In the genomic region with DNA sequence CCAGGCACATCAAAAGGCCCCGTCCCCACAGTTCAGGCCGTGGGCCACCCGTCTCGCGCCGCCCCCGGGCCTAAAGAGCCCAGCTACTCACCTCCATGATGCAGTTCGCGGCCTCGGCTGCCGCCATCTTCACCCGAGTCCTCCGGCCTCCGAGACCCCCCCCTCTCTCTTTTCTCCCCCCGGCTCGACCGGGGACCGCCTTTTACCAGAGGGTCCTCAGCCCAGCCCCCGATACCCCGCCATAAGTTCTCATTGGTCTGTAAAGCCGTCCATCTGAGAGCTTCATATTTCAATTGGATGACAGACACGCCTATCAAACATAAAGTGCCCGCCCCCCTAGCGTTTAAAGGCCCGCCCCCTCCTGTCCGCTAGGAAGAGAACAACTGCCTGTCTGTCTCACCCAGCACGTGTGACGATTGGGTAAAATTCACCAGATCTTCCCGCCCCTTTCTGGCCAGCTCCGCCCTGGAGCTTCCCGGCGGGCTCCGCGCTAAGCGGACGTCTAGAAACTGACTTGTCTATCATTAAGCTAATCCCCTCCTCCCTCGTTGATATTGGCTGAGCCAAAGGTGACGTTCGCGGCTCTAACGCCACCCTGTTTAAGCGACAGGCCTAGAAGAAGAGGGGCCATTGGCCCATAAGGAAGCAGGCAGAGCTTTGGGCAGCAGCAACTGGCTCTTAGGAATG, we compare ENCODE assay signal across 8 mouse cellular contexts. TPM values are rescaled to one million over a fixed set of nuclear protein-coding genes. Genes with fewer than 3 reads are reported as not detected.
DNase-seq lines count a peak whose midpoint lies in the region; ATAC-seq and TF ChIP-seq lines count a peak whose summit lies in the region.

A gene (minus strand): TSS at position 377 of the 687 bp plus-strand sequence.

- H3K4me3 ChIP-seq in hindbrain, embryonic 13.5 days = peak within 1 kb of the TSS; percentile 94

- peaks cover 20% of the 10 kb centered on the region for H3K36me3 ChIP-seq in hindbrain, embryonic 13.5 days

- peak; percentile 87 for ATAC-seq in Patski
- peak; percentile 97 for ATAC-seq in hindbrain, embryonic 13.5 days (ENCODE audit: low FRiP score)

- no peaks in the 10 kb centered on the region for H3K27me3 ChIP-seq in Patski
- no peaks in the 10 kb centered on the region for H3K27me3 ChIP-seq in hindbrain, embryonic 13.5 days

- WGBS in hindbrain, embryonic 13.5 days = under 1% methylated on average over 42 of the region's 42 CpGs

- in situ Hi-C loops in Patski (cut with MboI; ENCODE audit: low pct_unique_long_range_greater_than_20kb) = no loop called here

- peak; percentile 99 for DNase-seq in Patski (ENCODE audit: low read depth, low spot score)
- DNase-seq in cerebellum, postnatal 14 days = peak; percentile 95 to 98
- peak; percentile 96 to 100 for DNase-seq in frontal cortex, postnatal 14 days (ENCODE audit: low spot score in 2 of 2)
- DNase-seq in layer of hippocampus, postnatal 25 days (ENCODE audit: extremely low spot score in 1 of 2, low spot score in 1 of 2) = peak; percentile 79 to 95
- peak; percentile 100 for DNase-seq in lung, postnatal 25 days (ENCODE audit: low spot score)
- peak; percentile 99 for DNase-seq in retina, embryonic 14.5 days (ENCODE audit: low spot score)
- peak; percentile 93 for DNase-seq in thymus, postnatal 4 days

- peaks cover 48% of the 10 kb centered on the region for H3K4me1 ChIP-seq in hindbrain, embryonic 13.5 days (replicated peaks)

- H3K9ac ChIP-seq in hindbrain, embryonic 13.5 days = peak within 1 kb of the TSS; percentile 98

- no peaks in the 10 kb centered on the region for H3K9me3 ChIP-seq in hindbrain, embryonic 13.5 days

- H3K27ac ChIP-seq in hindbrain, embryonic 13.5 days = peak within 1 kb of the TSS; percentile 97

- no peak for TF ChIP-seq CTCF in Patski (IDR thresholded peaks at IDR 0.05)

- H3K4me2 ChIP-seq in hindbrain, embryonic 13.5 days = peak within 1 kb of the TSS; percentile 73

- CTCF ChIA-PET in Patski (lab: Charles Lee) = interaction anchor here (1.7 kb wide), 1 partner anchor 94 kb away, joined by 4 read pairs; no protein-coding TSS in a partner anchor

- POLR2A ChIA-PET in Patski (lab: Charles Lee) = interaction anchor here (0.7 to 1.8 kb wide), 4 partner anchors 14 to 733 kb away, joined by 3 to 5 read pairs (median 4); a partner anchor contains a TSS

RNA-seq across cellular contexts. Expression of the gene that starts here (rescaled TPM):
- 514 TPM for polyA plus RNA-seq in Patski (2021)
- 681 and 687 TPM in 2 replicates for polyA plus RNA-seq in hindbrain, embryonic 13.5 days (2015; fragmentation: Nextera tagmentation; extraction: Ambion mirVana)
- total RNA-seq in layer of hippocampus, postnatal 25 days (2021) = 100 to 1,000 TPM; 161 to 174 TPM

Comparison
In these comparisons a context has a peak if more than half of its experiments do, and no peak if none do; other contexts are left out.
1. Peak in every context shown above with its lines: DNase-seq, ATAC-seq, H3K4me3 ChIP-seq and H3K27ac ChIP-seq.